Mouse (Mus musculus): ENCODE results near the gene Nrsn1. TPM values are rescaled to one million over a fixed set of nuclear protein-coding genes. Genes with fewer than 3 reads are reported as not detected.

Nrsn1 gene
- total and polyA plus RNA-seq, 2 experiments from 2014 or later = 26.2 to 75.7 TPM

DNA sequence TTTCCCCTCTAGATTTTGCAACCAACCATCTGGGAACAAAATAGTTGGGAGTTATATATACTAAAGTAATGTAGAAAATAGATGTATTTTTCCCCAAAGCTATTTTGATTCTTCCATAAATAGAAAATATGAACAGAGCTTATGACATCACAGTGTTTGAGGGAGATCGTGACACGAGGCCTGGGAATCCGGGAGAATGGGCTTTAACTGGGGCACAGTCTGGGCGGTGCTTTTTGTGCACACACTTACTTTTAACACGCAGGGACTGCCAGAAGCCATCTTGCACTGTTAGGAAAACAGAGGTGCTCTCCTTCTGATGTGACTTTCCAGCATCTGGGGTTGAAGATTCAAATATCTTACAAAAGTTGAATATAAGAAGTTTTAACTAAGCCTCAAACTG is 63.4 kb downstream of the Nrsn1 start:
- 91% methylated on average over 5 of the region's 5 CpGs for WGBS
- Histone ChIP-seq H3K27ac (no peak overlapping the region), H3K9me3 (ENCODE audit: low read length) (no peaks in the 10 kb centered on the region), H3K27me3 (ENCODE audit: insufficient read depth, low read length) (no peaks in the 10 kb centered on the region), H3K9ac (replicated peaks; ENCODE audit: low read length) (no peak overlapping the region), H3K4me1 (ENCODE audit: insufficient read depth, low read length) (no peaks in the 10 kb centered on the region), H3K36me3 (ENCODE audit: insufficient read depth, low read length) (no peaks in the 10 kb centered on the region), H3K4me3 (ENCODE audit: low read length) (no peak overlapping the region), H3K4me2 (ENCODE audit: low read depth, low read length) (no peak overlapping the region)
- ATAC-seq (no peak), DNase-seq (ENCODE audit: low spot score) (no peak)
- no peak for TF ChIP-seq CTCF (IDR thresholded peaks at IDR 0.05; ENCODE audit: low read depth)

Other genes with a start within 250 kb of the Nrsn1 start
- gene Dcdc2a, start 214.5 kb downstream of the Nrsn1 start, total RNA-seq (2014; rRNA removed) = 1.6 and 2.0 TPM in 2 replicates
- 6.0 and 6.4 TPM in 2 replicates for gene Dcdc2a, start 214.5 kb downstream of the Nrsn1 start, polyA plus RNA-seq (2015; fragmentation: Nextera tagmentation; extraction: Ambion mirVana)

Measured in hindbrain, postnatal 0 days (tissue).